Mouse (Mus musculus): ENCODE measurements around the gene Ifit3b. TPM values are rescaled to one million over a fixed set of nuclear protein-coding genes. Genes with fewer than 3 reads are reported as not detected.

The Ifit3b gene
- polyA plus RNA-seq, 1 experiment from 2014 or later, result not detected

DNA sequence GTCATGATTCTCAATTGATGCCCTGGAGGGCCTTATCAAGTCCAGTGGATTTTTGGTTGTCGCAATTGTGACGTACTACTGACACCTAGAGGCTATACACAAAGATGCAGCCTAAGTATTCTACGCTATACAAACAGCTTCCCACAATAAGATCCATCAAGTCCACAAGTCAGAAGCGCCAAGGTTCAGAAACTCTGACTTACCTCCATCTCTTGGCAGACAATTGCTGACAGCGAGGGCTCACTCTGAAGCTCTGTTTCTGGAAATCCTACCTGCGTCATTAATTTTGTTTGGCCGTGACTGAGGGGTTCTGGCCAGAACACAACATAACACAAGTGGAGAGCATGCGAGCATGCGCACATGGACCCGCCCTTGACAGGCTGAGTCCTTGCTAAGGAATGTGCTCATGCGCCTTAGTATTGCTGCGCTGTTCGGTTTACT is 54.3 kb downstream of the Ifit3b start:
- H3K9me3 ChIP-seq, result no peaks in the 10 kb centered on the region
- no peaks in the 10 kb centered on the region for H3K36me3 ChIP-seq (replicated peaks)
- DNase-seq (ENCODE audit: low spot score), result peak; percentile 77
- H3K4me3 ChIP-seq, result peak overlapping the region; percentile 52
- WGBS, result 13% methylated on average over 13 of the region's 13 CpGs
- no peak overlapping the region; the same call in 1 of the 2 replicates for H3K27ac ChIP-seq (replicated peaks)
- H3K27me3 ChIP-seq (replicated peaks; ENCODE audit: low read depth, poor library complexity, severe bottlenecking), result no peaks in the 10 kb centered on the region
- 0 out of 2 replicates have a peak, but pooled peaks cover 6% of the 10 kb centered on the region for H3K4me1 ChIP-seq

DNA sequence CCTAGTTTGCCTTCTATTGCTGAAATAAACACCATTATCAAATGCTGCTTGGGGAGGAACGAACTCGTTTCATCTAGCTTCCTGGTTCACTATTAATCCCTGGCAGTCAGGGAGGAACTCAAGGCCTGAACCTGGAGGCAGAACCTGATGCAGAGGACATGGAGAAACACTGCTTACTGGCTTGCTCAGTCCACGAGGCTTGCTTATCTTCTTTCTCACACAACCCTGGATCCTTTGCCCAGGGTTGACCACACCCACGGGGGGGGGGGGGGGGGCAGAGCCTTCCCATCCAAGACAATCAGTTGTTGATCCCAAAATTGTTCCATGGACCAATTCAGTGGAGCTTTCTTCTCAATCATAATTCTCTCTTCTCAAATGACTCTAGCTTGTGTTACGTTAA is 55.0 kb downstream of the Ifit3b start:
- Histone ChIP-seq H3K27me3 (replicated peaks; ENCODE audit: low read depth, poor library complexity, severe bottlenecking) (no peaks in the 10 kb centered on the region), H3K27ac (replicated peaks) (no peak overlapping the region), H3K36me3 (replicated peaks) (no peaks in the 10 kb centered on the region), H3K9me3 (no peaks in the 10 kb centered on the region), H3K4me1 (0 out of 2 replicates have a peak, but pooled peaks cover 6% of the 10 kb centered on the region), H3K4me3 (no peak overlapping the region)
- no peak for DNase-seq (ENCODE audit: low spot score)
- WGBS, result 53% methylated on average over 5 of the region's 5 CpGs

Other genes with a start within 250 kb of the Ifit3b start
- gene Ch25h, start 132.8 kb upstream of the Ifit3b start, polyA plus RNA-seq (2016; fragmentation: Nextera tagmentation; extraction: Ambion mirVana), result 0.25 and 0.72 TPM in 2 replicates
- gene Lipa, start 80.5 kb upstream of the Ifit3b start, polyA plus RNA-seq (2016; fragmentation: Nextera tagmentation; extraction: Ambion mirVana), result 22.6 and 25.5 TPM in 2 replicates
- 7.0 and 8.0 TPM in 2 replicates for gene Ifit2, start 57.3 kb upstream of the Ifit3b start, polyA plus RNA-seq (2016; fragmentation: Nextera tagmentation; extraction: Ambion mirVana)
- 0.14 and 0.46 TPM in 2 replicates for gene Ifit3, start 24.4 kb upstream of the Ifit3b start, polyA plus RNA-seq (2016; fragmentation: Nextera tagmentation; extraction: Ambion mirVana)
- 0.11 and 0.12 TPM in 2 replicates for gene Ifit1bl1, start 6.0 kb upstream of the Ifit3b start, polyA plus RNA-seq (2016; fragmentation: Nextera tagmentation; extraction: Ambion mirVana)
- 0.05 TPM in 1 of 2 replicates, not detected in the other for gene Ifit1bl2, start 32.8 kb downstream of the Ifit3b start, polyA plus RNA-seq (2016; fragmentation: Nextera tagmentation; extraction: Ambion mirVana)
- gene Ifit1, start 32.9 kb downstream of the Ifit3b start, polyA plus RNA-seq (2016; fragmentation: Nextera tagmentation; extraction: Ambion mirVana), result 0.16 and 0.26 TPM in 2 replicates
- gene Slc16a12, start 139.3 kb downstream of the Ifit3b start, polyA plus RNA-seq (2016; fragmentation: Nextera tagmentation; extraction: Ambion mirVana), result 0.49 and 0.75 TPM in 2 replicates

Measured in embryonic facial prominence, embryonic 10.5 days (tissue).